Mouse (Mus musculus): Measurements from ENCODE around the gene Mcf2l.
A peak's percentile ranks its signal among the peaks of the same experiment; 100 is the strongest.

The Mcf2l gene

DNA sequence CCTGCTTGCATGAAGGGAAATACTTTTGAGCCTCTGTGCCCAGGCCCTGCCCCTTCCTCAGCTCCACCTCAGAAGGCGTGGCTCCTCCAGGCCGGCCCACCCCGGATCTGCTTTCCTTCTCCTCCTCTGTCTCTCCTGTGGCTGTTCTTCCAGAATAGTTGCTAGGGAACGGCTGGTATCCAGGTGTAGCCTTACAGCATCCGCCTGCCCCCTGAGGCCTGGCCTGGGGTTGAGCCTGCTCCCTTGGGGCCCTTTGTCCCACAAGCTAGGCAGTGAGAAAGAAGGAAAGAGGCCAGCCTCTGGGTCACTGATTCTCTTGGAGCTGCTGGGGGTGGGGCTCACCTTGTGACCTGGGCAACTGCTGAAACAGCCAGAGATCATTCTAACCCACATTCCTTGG is 38.4 kb downstream of the Mcf2l start:
- no peak for DNase-seq (ENCODE audit: low spot score in 2 of 2)

DNA sequence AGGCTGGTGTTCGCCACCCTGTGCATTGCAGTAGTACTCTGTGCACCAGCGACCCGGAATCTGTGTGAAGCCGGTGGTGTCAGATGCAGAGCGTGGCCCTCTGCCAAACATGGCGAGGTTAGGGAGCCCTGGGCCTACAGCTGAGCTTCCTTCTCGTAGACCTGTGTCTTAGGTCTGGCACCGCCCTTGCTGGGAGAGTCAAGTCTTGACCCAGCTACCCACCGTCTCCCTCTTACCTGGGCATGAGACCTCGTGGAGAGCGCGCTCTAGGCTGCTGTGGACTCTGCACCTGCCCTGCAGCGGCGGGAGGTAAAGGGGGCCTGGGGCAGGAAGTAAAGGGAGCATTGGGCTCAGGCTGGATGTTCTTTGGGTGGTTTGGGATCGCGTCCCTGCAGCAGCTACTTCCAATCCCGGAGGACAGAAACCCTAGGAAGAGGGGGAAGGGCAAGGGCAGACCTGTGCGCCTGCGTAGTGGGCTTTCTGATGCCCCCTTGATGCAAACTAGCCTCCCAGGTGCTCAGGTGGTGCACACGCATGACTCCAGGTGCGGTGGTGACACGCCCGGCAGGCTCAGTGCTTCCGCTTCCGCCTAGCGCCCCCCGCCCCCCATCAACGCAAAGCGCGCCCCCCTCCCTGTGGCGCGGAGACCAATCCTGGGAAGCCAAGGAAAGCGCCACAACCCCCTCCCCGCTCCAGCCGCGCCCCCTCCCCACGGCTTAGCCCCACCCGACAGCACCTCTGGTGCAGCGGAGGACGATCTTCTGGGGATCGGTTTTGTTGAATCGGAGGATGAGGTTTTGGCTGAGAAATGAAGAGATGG is 41.8 kb downstream of the Mcf2l start:
- DNase-seq (ENCODE audit: low spot score in 2 of 2), result peak; percentile 90

DNA sequence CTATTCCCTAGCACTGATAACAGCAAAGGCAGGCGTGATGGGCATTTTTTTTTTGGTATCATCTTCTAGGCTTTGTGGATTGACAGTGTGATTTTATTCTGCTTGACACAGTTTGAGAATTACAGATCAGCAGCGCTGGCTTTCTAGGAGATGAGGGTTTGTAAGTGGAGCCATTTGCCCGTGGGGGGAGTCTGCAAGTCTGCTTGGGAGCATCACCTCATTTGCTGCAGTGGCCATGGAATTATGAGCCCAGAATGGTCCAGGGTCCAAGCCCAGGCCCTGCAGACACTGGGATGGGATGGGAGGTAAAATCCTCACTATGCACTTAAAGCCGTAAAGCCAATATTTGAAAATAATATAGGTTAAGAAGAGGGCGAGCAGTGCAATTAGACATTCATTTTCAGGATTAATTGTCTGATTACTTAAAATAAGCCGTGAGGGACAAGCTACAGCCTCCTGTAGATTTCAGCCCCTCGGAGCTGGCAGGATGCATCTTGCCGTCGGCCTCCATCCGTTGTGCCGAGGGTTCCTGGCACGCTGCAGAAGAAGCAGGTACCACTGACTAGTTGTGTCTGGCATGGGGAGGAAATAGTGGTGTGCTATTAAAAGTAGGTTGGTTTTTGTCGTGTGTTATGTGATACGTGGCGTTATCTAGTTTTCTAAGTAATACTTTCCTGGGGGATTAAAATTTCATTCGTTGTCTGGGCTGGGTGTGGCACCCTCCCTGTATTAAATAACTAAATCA is 42.7 kb downstream of the Mcf2l start:
- DNase-seq (ENCODE audit: low spot score in 2 of 2), result no peak

DNA sequence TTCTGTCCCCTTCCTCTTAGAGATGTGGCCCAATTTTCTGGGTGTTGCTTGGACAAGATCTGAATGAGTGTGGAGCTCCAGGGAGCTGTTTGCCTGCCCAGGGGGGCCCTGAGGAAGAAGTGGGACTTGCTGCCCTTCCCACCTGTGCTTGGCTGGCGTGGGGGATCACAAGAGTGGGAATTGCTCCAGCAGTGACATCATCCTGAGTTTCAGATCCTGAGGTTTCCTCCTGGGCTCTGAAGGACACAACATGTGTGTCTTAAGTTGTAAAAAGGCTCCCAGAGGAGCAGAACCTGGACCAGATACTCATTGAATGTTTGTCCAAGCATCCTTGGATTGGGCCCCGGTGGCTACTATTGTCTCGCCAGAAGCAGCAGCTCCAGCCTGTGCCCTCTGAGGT is 43.4 kb downstream of the Mcf2l start:
- peak in 1 of 2 experiments; percentile 61 for DNase-seq (ENCODE audit: low spot score in 2 of 2)

DNA sequence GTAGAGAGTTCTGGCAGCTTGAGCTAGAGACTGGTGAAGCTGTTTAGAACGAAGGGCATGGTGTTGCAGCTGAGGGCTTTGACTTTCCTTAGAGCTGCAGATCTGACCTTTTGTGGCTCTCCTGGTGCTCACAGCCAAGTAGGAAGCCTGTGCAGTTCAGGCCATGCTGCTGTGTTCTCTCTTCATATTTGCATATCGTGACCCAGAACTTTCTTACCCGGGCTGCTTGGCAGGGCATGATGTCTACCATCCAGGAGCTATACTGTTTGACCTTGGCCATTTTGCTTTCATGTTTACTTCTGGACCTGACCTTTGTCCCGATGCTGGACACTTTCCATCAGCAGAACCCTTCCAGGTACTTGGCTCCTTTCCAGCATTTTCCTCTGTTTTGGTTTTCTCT is 44.2 kb downstream of the Mcf2l start:
- no peak for DNase-seq (ENCODE audit: low spot score in 2 of 2)

DNA sequence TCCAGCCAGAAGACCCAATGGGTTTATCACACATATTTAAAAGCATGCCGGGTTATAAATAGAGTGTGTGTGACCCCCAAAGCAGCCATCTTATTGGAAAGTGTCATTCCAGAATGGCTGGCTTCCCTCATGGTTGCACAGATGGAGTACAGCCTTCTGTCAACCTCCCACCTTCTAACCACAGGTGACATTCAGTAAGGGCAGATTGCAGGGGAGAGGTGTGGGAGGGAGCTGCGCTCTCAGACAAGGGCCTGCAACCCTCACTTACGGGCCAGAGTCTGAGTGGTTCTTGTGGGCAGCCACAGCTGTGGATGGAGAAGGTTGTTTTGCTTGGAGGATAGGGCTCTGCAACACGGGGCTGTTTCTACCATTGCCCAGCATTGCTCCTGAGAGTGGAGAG is 47.0 kb downstream of the Mcf2l start:
- no peak for DNase-seq (ENCODE audit: low spot score in 2 of 2)

DNA sequence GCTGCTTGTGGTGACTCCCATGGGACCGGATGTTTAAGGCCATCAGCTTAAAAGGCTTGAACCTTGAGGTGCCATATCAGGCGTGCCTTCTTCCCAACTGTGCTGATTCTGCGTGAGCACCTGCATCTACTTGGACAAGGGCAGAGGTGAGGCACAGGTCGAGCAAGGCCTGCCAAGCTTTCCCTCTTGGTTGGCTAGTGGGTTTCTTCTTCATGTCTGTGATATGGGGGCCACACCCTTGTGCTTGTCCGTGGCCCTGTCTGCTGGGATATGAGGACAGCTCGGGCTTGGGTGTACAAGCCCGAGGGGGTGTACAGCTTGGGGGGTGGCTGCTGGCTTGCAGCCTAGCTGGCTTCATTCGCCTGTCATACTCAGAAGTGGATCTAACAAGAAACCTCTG is 51.4 kb downstream of the Mcf2l start:
- no peak for DNase-seq (ENCODE audit: low spot score in 2 of 2)

DNA sequence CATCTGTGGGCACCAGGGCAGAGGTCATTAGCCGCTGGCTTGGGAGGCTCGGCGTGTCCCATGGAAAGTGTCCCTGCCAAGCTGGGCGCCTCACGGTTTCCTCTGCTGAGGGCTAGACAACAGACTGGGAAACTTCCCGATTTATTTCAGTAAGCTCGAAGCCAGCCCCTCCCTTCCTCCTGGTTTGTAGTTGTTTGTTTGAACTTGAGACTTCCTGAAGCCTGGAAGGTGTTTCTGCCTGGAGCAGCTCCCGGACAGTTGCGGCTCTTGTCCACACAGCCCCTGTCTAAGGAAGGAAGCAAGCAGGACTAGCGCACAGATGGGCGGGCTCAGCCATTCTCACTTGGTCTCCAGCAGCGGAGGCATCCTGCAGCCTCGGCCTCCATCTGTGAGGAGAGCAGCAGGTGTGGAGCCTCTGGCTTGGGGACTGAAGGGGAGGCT is 52.4 kb downstream of the Mcf2l start:
- DNase-seq (ENCODE audit: low spot score in 2 of 2), result no peak

DNA sequence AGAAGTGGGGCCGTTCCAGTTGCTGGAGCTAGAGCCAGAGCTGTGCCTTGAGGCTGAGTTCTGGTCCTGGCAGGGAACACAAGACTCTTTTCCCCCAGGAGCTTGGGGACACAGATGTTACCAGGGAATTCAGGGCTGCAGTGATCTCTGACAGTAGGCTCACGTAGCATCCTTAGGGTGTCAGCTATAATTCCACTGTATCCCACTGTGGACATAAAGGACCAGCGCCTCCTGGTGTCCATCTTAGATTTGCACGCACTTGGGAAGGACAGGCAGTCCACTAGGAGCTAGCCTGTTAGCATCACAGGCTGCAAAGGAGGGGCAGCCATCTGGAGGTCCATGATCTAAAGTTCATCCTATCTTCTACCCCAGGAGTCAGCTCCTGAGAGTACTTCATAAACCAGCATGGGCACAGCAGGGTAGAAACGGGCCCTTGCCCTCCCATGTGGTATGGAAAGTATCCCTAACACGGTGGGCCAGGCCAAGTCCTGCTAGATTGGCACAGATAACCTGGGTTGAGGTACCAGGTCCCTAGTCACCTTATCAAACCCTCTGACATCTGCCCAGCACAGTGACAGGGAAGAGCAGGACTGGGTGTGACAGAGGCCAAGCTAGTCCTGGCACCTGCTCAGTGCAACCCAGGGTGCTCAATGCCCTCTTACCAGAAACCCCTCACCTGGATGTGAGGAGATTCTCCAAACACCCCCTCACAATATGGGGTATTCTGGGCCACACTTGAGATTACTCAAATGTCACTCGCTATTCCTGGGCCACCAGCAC is 53.8 kb downstream of the Mcf2l start:
- peak in 1 of 2 experiments; percentile 71 for DNase-seq (ENCODE audit: low spot score in 2 of 2)

DNA sequence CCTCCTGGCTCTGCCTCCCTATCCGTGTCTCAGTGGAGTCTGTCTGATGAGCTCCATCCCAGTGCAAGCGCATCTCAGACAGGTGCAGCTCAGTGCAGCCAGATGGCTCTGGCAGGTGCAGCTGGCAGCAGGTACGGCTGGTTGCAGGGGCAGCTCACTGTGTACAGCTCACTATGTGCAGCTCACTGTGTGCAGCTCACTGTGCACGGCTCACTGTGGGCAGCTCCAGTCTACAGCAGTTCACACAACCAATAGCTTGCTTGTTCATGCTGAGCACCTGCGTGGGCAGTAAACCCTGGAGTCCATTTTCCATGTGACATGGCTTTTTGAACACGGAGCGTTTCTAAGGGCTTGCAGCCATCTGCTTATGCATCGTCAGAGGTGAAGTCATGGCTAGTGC is 54.4 kb downstream of the Mcf2l start:
- no peak for DNase-seq (ENCODE audit: low spot score in 2 of 2)

DNA sequence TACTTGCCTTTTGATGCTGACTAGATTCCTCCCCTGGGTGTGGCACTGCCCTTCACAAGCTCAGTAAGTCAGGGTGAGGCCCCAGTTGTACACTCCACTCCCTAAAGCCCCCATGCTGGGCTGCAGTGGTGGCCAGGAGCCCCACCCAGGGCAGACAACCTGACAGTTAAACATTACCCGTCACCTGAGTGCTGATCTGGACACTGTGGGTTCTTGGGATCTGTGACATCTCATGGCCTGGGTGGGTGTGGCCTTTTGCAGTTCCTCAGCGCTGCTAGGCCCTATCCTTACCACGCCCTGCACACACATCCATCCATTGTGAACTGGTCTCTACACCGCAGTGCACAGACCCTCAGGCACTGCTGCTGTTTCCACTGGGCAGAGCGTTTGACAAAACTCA is 55.3 kb downstream of the Mcf2l start:
- no peak for DNase-seq (ENCODE audit: low spot score in 2 of 2)

DNA sequence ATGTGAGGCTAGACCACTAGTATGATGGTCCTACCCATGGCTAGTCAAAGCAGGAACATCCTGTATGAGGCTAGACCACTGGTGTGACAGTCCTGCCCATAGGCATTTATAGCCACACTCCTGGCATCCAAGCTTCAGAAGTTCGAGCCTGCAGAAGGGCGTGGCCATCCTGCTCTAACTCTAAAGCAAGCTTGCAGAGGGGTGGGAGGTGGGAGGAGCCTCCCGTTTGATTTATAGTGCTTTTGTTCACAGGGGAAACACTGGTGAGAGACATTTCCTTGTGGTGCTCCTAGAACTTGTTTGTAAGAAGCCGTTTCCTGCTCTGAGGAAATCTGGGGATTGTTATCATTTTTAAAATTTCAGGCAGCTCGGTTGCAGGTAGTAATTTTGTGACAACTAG is 56.7 kb downstream of the Mcf2l start:
- no peak for DNase-seq (ENCODE audit: low spot score in 2 of 2)

DNA sequence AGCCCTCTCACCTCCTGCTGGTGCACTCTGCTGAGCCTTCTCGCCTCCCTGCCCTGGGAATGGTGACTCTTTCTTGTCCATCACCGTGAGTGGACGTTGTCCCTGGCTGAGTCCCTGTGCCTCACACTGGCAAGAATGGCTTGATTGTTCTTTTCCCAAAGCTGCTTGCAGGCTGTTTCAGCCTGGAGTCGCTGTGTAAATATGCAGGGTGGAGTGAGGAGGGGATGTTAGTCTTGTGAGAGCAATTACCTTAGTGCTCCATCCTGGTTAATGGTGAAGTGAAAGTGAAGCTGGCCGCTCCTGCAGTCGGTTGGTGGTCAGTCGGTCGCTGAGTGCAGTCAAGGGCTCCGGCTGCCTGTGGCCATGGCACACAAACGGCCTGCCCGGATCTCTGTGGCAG is 57.8 kb downstream of the Mcf2l start:
- DNase-seq (ENCODE audit: low spot score in 2 of 2), result no peak

DNA sequence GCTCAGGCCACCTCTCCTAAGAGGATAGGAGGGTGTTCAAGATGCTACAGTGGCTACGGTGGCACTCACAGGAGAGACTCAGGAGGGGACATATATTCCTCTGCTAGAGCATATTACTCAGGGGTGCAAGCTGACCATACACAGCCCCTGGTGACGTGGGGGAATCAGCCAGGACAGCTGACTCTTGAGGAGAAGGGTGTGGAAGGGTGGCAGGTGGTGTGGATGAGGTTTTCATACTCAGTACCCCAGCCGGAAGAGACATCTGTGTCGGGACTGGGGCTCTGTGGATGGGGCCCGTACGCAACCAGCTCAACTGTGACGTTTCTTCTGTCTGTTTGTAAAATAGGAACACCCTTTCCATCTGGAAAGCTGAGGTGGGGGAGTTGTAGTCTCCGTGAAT is 58.9 kb downstream of the Mcf2l start:
- no peak for DNase-seq (ENCODE audit: low spot score in 2 of 2)

DNA sequence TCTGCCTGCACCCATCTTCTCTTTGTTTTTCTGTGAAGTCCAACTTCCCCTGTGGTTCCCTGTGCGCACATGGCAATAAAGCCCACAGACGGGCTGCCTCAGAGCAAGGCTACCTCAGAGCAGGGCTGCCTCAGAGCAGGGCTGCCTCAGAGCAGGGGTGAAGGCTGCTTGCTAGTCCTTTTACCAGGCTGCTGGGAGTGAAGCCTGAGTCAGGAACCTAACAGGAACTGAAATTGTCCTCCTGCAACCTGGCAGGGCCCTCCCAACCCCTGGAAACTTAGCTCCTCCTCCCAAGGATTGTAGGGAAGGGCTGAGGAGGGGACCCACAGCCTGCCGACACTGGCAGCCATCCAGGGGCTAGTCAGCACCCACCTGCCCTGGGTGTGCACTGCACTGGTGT is 60.2 kb downstream of the Mcf2l start:
- no peak for DNase-seq (ENCODE audit: low spot score in 2 of 2)

DNA sequence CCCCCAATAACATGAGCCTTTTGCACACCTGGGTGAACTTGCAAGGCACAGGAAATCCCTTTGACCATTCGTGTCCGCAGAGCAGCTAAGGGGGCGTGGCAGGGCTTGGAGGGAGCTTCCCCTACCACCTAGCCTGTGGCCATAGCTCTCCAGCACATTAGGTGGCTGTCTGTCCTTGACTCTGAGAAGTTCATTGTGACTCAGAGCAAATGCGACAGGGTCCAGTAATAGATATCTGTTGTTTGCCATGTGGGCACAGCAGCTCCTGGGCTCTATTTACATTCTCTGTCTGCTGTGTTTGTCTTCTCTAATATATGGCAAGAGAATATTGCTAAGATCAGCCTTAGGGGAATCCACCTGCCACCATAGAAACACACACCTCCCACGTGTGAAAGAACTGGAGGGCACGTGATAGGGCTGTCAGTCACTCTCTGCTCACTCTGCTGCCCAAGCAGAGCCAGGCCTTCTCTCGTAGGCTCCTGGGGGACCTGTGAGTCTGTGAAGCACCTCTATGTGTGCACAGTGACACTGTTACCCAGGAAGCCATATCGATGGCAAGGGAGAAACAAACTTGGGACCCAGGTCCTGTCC is 60.9 kb downstream of the Mcf2l start:
- DNase-seq (ENCODE audit: low spot score in 2 of 2), result no peak

DNA sequence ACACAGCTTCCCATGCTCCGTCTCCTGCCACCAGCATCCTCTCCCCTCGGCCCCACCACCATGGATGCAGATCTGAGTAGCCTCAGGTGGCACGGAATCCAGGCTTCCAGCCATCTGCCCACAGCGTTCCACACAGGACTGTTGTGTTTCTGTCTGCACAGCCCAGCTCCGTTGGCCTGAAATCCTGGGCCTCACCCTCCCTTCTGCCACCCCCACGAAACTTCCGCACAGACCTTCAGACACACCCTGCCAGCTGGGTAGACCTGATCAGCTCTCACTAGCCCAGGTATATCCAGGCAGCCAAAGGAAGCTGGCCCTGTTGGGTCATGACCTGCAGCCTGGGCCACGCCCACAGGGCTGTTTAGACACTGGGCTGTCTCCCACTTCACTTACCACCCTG is 66.9 kb downstream of the Mcf2l start:
- DNase-seq (ENCODE audit: low spot score in 2 of 2), result no peak

DNA sequence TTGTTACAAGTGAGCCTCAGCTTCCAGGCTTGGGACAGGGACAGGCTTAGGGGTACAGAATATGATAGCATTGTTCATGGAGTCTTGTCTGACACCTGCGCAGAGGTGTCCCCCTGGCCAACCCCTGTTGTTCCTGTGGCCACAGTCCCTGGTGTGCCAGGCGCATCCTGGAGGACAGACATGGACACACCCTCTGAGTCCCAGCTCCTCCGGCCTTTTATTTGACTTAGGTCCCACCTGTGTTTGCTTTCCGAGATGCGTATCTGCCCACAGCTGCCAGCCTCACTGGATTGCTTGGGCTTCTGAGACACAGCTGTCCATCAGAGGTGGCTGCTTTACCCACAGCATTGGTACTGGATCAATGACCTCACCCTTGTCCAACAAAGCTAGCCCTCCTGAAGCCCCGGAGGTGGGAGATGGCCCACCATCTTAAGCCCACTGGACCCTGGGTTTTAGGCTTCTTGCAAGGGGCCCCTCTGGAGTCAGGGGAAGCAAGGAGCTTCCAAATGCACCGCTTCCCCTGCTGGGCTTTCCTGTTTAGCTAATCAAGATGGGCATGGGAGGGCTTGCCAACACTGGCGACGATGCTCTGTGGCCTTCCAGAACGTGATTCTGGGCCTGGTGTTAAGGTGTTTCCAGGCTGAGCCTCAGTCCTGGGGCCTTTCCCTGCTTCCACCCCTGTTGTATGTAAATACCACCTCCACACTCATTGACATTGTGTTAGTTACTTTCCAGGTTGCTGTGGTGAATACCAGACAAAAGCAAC is 67.7 kb downstream of the Mcf2l start:
- no peak for DNase-seq (ENCODE audit: low spot score in 2 of 2)

DNA sequence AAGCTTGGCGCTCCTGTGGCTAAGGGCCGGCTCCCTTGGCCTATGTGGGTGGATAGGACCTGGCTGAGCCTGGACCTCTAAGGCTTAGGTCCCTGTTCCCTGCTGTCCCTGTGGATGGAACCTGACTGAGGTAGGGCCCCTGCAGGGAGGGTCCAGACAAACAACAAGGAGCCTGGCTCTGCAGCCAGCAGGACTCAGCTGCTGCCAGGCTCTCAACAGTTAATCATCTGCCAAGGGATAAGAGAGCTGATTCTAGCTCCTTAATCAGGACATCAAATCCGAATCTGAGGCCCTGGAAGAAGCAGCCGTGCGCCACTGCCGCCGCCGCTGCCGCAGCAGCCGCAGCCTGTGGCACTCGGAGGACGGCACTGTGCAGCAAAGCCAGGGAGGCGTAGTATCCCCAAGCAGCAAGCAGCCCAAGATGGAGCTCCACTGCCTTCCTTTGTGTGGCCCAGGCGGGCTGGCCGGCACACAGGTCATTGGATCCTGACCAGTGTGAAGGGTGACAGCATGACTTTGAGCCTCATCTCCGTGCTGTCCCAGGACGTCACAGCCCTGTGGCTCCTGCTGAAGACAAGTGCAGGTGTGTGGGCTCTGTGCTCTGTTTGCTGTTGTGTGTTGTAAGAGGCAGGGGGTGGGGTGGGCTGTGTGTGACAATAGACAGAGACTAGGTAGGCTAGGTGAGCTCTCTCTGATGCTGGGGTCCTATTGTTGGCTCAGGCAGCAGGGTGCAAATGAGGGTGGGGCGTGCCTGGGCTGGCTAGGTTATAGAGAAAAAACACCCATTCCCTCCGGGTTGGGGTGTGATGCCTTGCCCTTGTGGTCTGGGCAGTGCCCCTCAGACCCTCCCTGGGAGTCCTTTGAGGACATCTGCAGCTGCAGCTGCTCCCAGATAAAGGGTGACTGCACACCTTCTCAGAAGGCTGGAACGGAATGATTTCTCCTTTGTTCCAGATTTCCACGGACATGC is 74.3 kb downstream of the Mcf2l start:
- DNase-seq (ENCODE audit: low spot score in 2 of 2), result peak; percentile 65 to 76

DNA sequence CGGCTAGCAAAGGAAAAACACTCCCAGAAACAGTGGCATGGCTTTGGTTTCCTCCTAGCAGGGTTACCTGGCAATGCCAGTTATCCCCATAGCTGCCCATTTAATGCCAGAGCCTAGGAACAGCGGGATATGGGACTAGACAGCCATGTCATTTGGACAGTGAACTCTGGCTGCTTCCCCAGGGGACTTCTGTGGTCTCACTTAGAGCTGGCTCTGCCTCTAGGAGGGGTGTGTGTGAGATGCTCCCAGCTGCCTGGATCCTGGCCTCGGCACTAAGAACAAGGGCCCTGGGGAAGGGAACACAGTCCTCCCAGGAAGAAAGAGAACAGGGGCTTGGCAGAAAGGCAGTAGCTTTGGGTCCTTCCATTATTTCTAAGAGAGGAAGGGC is 75.0 kb downstream of the Mcf2l start:
- DNase-seq (ENCODE audit: low spot score in 2 of 2), result no peak
